Mouse (Mus musculus): ENCODE data around the gene Gm20388.

- no peak; the same call in 1 of the 2 replicates for TF ChIP-seq CTCF (IDR thresholded peaks at IDR 0.05; ENCODE audit: insufficient read depth, low read depth, low read length)
- TF ChIP-seq POLR2A (IDR thresholded peaks at IDR 0.05; ENCODE audit: insufficient read depth, low read depth, low read length): no peak
Measured at GRCm38 (mm10) chr8:121547132-121547531, 1636.5 kb downstream of the Gm20388 start.

Data from olfactory bulb, adult 2 months (tissue).